Mouse (Mus musculus) ovary, adult 18-20 months (tissue): ENCODE data around the gene Slc27a1.

Experiments used
- DNase-seq: peaks from one replicate; pipeline ENCODE4 v3.0.0; 2022; ENCODE audit warnings: low spot score, mixed read lengths

Slc27a1 gene

GRCm38 (mm10) chr8:71558071-71558957 is 10.4 kb upstream of the Slc27a1 start, which contains the start of gene Tmem221:
Gene Tmem221 (minus strand): TSS chr8:71558871.
- DNase-seq: no peak

GRCm38 (mm10) chr8:71558958-71559690 is 9.6 kb upstream of the Slc27a1 start:
- peak; percentile 83 for DNase-seq

GRCm38 (mm10) chr8:71560071-71560470 is 8.6 kb upstream of the Slc27a1 start:
- no peak for DNase-seq

GRCm38 (mm10) chr8:71560765-71561164 is 7.9 kb upstream of the Slc27a1 start:
- no peak for DNase-seq

GRCm38 (mm10) chr8:71561401-71561800 is 7.3 kb upstream of the Slc27a1 start:
- no peak for DNase-seq

GRCm38 (mm10) chr8:71562751-71563150 is 5.9 kb upstream of the Slc27a1 start:
- peak; percentile 67 for DNase-seq

GRCm38 (mm10) chr8:71563992-71564391 is 4.7 kb upstream of the Slc27a1 start:
- no peak for DNase-seq

GRCm38 (mm10) chr8:71566501-71566900 is 2.2 kb upstream of the Slc27a1 start, which contains the start of gene Nxnl1:
Gene Nxnl1 (minus strand): TSS chr8:71566601.
- no peak for DNase-seq

GRCm38 (mm10) chr8:71567587-71567986 is 1.1 kb upstream of the Slc27a1 start:
- DNase-seq: no peak

- no peak for DNase-seq
Observed at GRCm38 (mm10) chr8:71568941-71569340, 259 bp downstream of the Slc27a1 start.

GRCm38 (mm10) chr8:71569366-71570290 is 946 bp downstream of the Slc27a1 start:
- peak; percentile 89 for DNase-seq

- peak; percentile 94 for DNase-seq
Observed at GRCm38 (mm10) chr8:71570291-71570954, 1.7 kb downstream of the Slc27a1 start.

- no peak for DNase-seq
Observed at GRCm38 (mm10) chr8:71572077-71572476, 3.4 kb downstream of the Slc27a1 start.

- DNase-seq: peak; percentile 77
Observed at GRCm38 (mm10) chr8:71572847-71573633, 4.4 kb downstream of the Slc27a1 start.

GRCm38 (mm10) chr8:71574426-71574825 is 5.7 kb downstream of the Slc27a1 start:
- no peak for DNase-seq

GRCm38 (mm10) chr8:71575020-71575419 is 6.3 kb downstream of the Slc27a1 start:
- no peak for DNase-seq

- DNase-seq: no peak
Observed at GRCm38 (mm10) chr8:71577856-71578387, 9.2 kb downstream of the Slc27a1 start.

- DNase-seq: no peak
Observed at GRCm38 (mm10) chr8:71579009-71579408, 10.3 kb downstream of the Slc27a1 start.

- peak; percentile 64 for DNase-seq
Observed at GRCm38 (mm10) chr8:71579476-71579875, 10.8 kb downstream of the Slc27a1 start.

GRCm38 (mm10) chr8:71580201-71580600 is 11.5 kb downstream of the Slc27a1 start:
- DNase-seq: no peak
